Mouse (Mus musculus): ENCODE results near the gene Tes. TPM values are rescaled to one million over a fixed set of nuclear protein-coding genes. Genes with fewer than 3 reads are reported as not detected.

The Tes gene
- total and polyA plus RNA-seq, 3 experiments = 2.3 to 4.0 (median 3.3) TPM

- WGBS = 82% methylated on average over 5 of the region's 5 CpGs
- Histone ChIP-seq H3K27ac (no peak overlapping the region), H3K9ac (ENCODE audit: low read depth, low read length) (no peak overlapping the region), H3K36me3 (ENCODE audit: control insufficient read depth, insufficient read depth, low read length) (peaks cover 2% of the 10 kb centered on the region; the same call in 1 of the 2 replicates), H3K27me3 (ENCODE audit: control insufficient read depth, insufficient read depth, low read length) (no peaks in the 10 kb centered on the region), H3K4me1 (ENCODE audit: control insufficient read depth, insufficient read depth, low read length) (peaks cover 6% of the 10 kb centered on the region), H3K4me3 (no peak overlapping the region), H3K79me2 (replicated peaks; ENCODE audit: control insufficient read depth, insufficient read depth, low read length) (no peaks in the 10 kb centered on the region)
- no peak for TF ChIP-seq CTCF (IDR thresholded peaks at IDR 0.05)
- TF ChIP-seq POLR2A (IDR thresholded peaks at IDR 0.05; ENCODE audit: insufficient read depth, low read depth, low read length) = no peak
- TF ChIP-seq EP300 (IDR thresholded peaks at IDR 0.05; ENCODE audit: insufficient read depth, low read depth, low read length) = no peak
- intact Hi-C loops (cut with DNase I) = loop anchor here (5.0 kb wide), 2 partner anchors 58 to 108 kb away; no protein-coding TSS in a partner anchor
- DNase-seq = no peak
Observed at GRCm38 (mm10) chr6:17114588-17114987, 49.6 kb downstream of the Tes start.

- Histone ChIP-seq H3K27ac (peak overlapping the region; percentile 11; the same call in 1 of the 2 replicates), H3K4me3 (no peak overlapping the region), H3K27me3 (ENCODE audit: control insufficient read depth, insufficient read depth, low read length) (no peaks in the 10 kb centered on the region), H3K4me1 (ENCODE audit: control insufficient read depth, insufficient read depth, low read length) (peaks cover 6% of the 10 kb centered on the region), H3K9ac (ENCODE audit: low read depth, low read length) (no peak overlapping the region), H3K79me2 (replicated peaks; ENCODE audit: control insufficient read depth, insufficient read depth, low read length) (no peaks in the 10 kb centered on the region), H3K36me3 (ENCODE audit: control insufficient read depth, insufficient read depth, low read length) (peaks cover 2% of the 10 kb centered on the region; the same call in 1 of the 2 replicates)
- 56% methylated on average over 2 of the region's 2 CpGs for WGBS
- intact Hi-C loops (cut with DNase I) = no loop called here
- no peak for TF ChIP-seq POLR2A (IDR thresholded peaks at IDR 0.05; ENCODE audit: insufficient read depth, low read depth, low read length)
- no peak for TF ChIP-seq EP300 (IDR thresholded peaks at IDR 0.05; ENCODE audit: insufficient read depth, low read depth, low read length)
- TF ChIP-seq CTCF (IDR thresholded peaks at IDR 0.05) = no peak
- DNase-seq = no peak
Observed at GRCm38 (mm10) chr6:17115046-17115790, 50.3 kb downstream of the Tes start.

- Histone ChIP-seq H3K27me3 (ENCODE audit: control insufficient read depth, insufficient read depth, low read length) (no peaks in the 10 kb centered on the region), H3K79me2 (replicated peaks; ENCODE audit: control insufficient read depth, insufficient read depth, low read length) (no peaks in the 10 kb centered on the region), H3K36me3 (ENCODE audit: control insufficient read depth, insufficient read depth, low read length) (peaks cover 2% of the 10 kb centered on the region; the same call in 1 of the 2 replicates), H3K4me1 (ENCODE audit: control insufficient read depth, insufficient read depth, low read length) (peaks cover 3% of the 10 kb centered on the region), H3K4me3 (no peak overlapping the region), H3K9ac (ENCODE audit: low read depth, low read length) (no peak overlapping the region), H3K27ac (no peak overlapping the region)
- TF ChIP-seq CTCF (IDR thresholded peaks at IDR 0.05) (no peak), POLR2A (IDR thresholded peaks at IDR 0.05; ENCODE audit: insufficient read depth, low read depth, low read length) (no peak), EP300 (IDR thresholded peaks at IDR 0.05; ENCODE audit: insufficient read depth, low read depth, low read length) (no peak)
- intact Hi-C loops (cut with DNase I) = no loop called here
- DNase-seq = no peak
- 70% methylated on average over 7 of the region's 7 CpGs for WGBS
Observed at GRCm38 (mm10) chr6:17119521-17120232, 54.7 kb downstream of the Tes start.

GRCm38 (mm10) chr6:17140021-17140420 lies 75.1 kb downstream of the Tes start:
- Histone ChIP-seq H3K36me3 (ENCODE audit: control insufficient read depth, insufficient read depth, low read length) (no peaks in the 10 kb centered on the region; the same call in 1 of the 2 replicates), H3K27ac (no peak overlapping the region), H3K27me3 (ENCODE audit: control insufficient read depth, insufficient read depth, low read length) (no peaks in the 10 kb centered on the region), H3K79me2 (replicated peaks; ENCODE audit: control insufficient read depth, insufficient read depth, low read length) (no peaks in the 10 kb centered on the region), H3K9ac (ENCODE audit: low read depth, low read length) (no peak overlapping the region), H3K4me3 (no peak overlapping the region), H3K4me1 (ENCODE audit: control insufficient read depth, insufficient read depth, low read length) (peaks cover 1% of the 10 kb centered on the region; the same call in 1 of the 2 replicates)
- no peak for TF ChIP-seq EP300 (IDR thresholded peaks at IDR 0.05; ENCODE audit: insufficient read depth, low read depth, low read length)
- no peak for TF ChIP-seq POLR2A (IDR thresholded peaks at IDR 0.05; ENCODE audit: insufficient read depth, low read depth, low read length)
- TF ChIP-seq CTCF (IDR thresholded peaks at IDR 0.05) = no peak
- WGBS = 90% methylated on average over 2 of the region's 2 CpGs
- DNase-seq = no peak
- intact Hi-C loops (cut with DNase I) = no loop called here

- H3K27ac ChIP-seq = no peak overlapping the region; the same call in 1 of the 2 replicates
- TF ChIP-seq POLR2A (IDR thresholded peaks at IDR 0.05; ENCODE audit: insufficient read depth, low read depth, low read length) (no peak), CTCF (IDR thresholded peaks at IDR 0.05) (no peak), EP300 (IDR thresholded peaks at IDR 0.05; ENCODE audit: insufficient read depth, low read depth, low read length) (no peak)
- H3K79me2 ChIP-seq (replicated peaks; ENCODE audit: control insufficient read depth, insufficient read depth, low read length) = no peaks in the 10 kb centered on the region
- H3K36me3 ChIP-seq (ENCODE audit: control insufficient read depth, insufficient read depth, low read length) = no peaks in the 10 kb centered on the region; the same call in 1 of the 2 replicates
- intact Hi-C loops (cut with DNase I) = no loop called here
- H3K4me1 ChIP-seq (ENCODE audit: control insufficient read depth, insufficient read depth, low read length) = peaks cover 1% of the 10 kb centered on the region; the same call in 1 of the 2 replicates
- no peak overlapping the region for H3K4me3 ChIP-seq
- no peak overlapping the region for H3K9ac ChIP-seq (ENCODE audit: low read depth, low read length)
- no peak for DNase-seq
- WGBS = 36% methylated on average over 4 of the region's 4 CpGs
- no peaks in the 10 kb centered on the region for H3K27me3 ChIP-seq (ENCODE audit: control insufficient read depth, insufficient read depth, low read length)
Observed at GRCm38 (mm10) chr6:17142577-17143359, 77.8 kb downstream of the Tes start.

All from heart, adult 2 months (tissue).